Mouse (Mus musculus) lung, postnatal 0 days (tissue): ENCODE results near the gene Slc16a11. TPM values are rescaled to one million over a fixed set of nuclear protein-coding genes. Genes with fewer than 3 reads are reported as not detected.

Source experiments
- ATAC-seq: fragments of 200-750 bp; cut with Nextera tagmentation; 2 replicates; pipeline ENCODE4 v1.8.0; 2017; ENCODE audit warnings: moderate library complexity
- DNase-seq: peaks from one replicate; pipeline ENCODE4 v3.0.0-alpha.2; 2016; ENCODE audit warnings: low spot score
- H3K27ac ChIP-seq: fragments of 300-500 bp; sonication (generic); 2 replicates; pipeline ENCODE4 v1.5.1; 2014; ENCODE audit warnings: antibody characterized with exemption, mild to moderate bottlenecking, low read length, mixed read lengths
- H3K27me3 ChIP-seq: fragments of 300-500 bp; sonication (generic); replicated peaks from 2 replicates; pipeline ENCODE4 v1.6.1; 2014; ENCODE audit warnings: low read length, mixed read lengths; ENCODE audit not compliant: insufficient read depth
- H3K36me3 ChIP-seq: fragments of 300-500 bp; sonication (generic); 2 replicates; pipeline ENCODE4 v1.6.1; 2014; ENCODE audit warnings: low read length, mixed read lengths; ENCODE audit not compliant: insufficient read depth
- H3K4me1 ChIP-seq: fragments of 300-500 bp; sonication (generic); 2 replicates; pipeline ENCODE4 v1.6.1; 2014; ENCODE audit warnings: antibody characterized with exemption, low read depth, low read length, mixed read lengths; ENCODE audit not compliant: insufficient read depth
- H3K4me2 ChIP-seq: fragments of 300-500 bp; sonication (generic); replicated peaks from 2 replicates; pipeline ENCODE4 v1.6.1; 2014; ENCODE audit warnings: low read depth, mild to moderate bottlenecking, low read length, moderate library complexity, mixed read lengths
- H3K4me3 ChIP-seq: fragments of 300-500 bp; sonication (generic); 2 replicates; pipeline ENCODE4 v1.5.1; 2014; ENCODE audit warnings: low read depth, low read length
- H3K9ac ChIP-seq: fragments of 300-500 bp; sonication (generic); replicated peaks from 2 replicates; pipeline ENCODE4 v1.6.1; 2014; ENCODE audit warnings: low read depth, mild to moderate bottlenecking
- H3K9me3 ChIP-seq: fragments of 300-500 bp; sonication (generic); 2 replicates; pipeline ENCODE4 v1.6.1; 2016; ENCODE audit warnings: low read length, mixed read lengths
- CTCF ChIP-seq: IDR thresholded peaks from 2 replicates; pipeline ENCODE4 v1.5.1; 2016; ENCODE audit warnings: antibody characterized with exemption, mild to moderate bottlenecking
- EP300 ChIP-seq: IDR thresholded peaks from 2 replicates; pipeline ENCODE4 v1.6.1; 2016; ENCODE audit warnings: antibody characterized with exemption, mild to moderate bottlenecking, control low read depth
- WGBS: fragments of 180-500 bp; shearing (Covaris S2); extraction: QIAGEN DNeasy Blood & Tissue Kit; methylation state at CpG from one replicate; pipeline ENCODE4 v1.1.7; 2014; 5-methylcytosine and 5-hydroxymethylcytosine counted together
- polyA plus RNA-seq: library from polyadenylated mRNA; unstranded; fragments of >200 nt; fragmentation: Nextera tagmentation; extraction: Ambion mirVana; gene quantifications from 2 replicates; pipeline ENCODE4 v1.2.1, GENCODE M21; 2015

The Slc16a11 gene
- polyA plus RNA-seq, 1 experiment from 2014 or later = 7.9 TPM

DNA sequence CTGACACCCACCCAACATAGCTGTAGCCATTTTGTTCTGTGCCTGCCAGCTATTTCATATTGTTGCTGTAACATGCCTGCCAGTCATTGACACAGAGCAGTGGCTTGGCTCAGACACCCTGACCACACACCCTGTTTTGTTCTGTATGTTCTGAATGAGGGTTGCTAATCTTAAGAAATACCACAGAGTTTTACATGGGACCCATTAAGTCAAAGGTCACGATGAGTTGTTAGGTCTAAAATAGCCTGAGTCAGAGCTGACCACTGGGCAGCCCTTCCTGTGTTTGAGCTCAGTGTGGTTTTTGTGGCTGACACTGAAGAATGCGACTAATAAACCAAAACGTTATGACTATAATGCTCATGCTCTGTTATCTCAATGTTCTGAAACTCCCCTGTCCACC, 14.2 kb upstream of the Slc16a11 start:
- no peaks in the 10 kb centered on the region for H3K9me3 ChIP-seq
- 69% methylated on average over 3 of the region's 3 CpGs for WGBS
- no peak overlapping the region for H3K27ac ChIP-seq
- H3K4me1 ChIP-seq = no peaks in the 10 kb centered on the region
- no peaks in the 10 kb centered on the region for H3K36me3 ChIP-seq
- H3K4me2 ChIP-seq = no peak overlapping the region
- ATAC-seq (peak; percentile 53), DNase-seq (peak; percentile 78)
- H3K9ac ChIP-seq = no peak overlapping the region
- H3K27me3 ChIP-seq = no peaks in the 10 kb centered on the region
- H3K4me3 ChIP-seq = no peak overlapping the region
- no peak for TF ChIP-seq CTCF
- peak; percentile 45; the same call in 1 of the 2 replicates for TF ChIP-seq EP300

DNA sequence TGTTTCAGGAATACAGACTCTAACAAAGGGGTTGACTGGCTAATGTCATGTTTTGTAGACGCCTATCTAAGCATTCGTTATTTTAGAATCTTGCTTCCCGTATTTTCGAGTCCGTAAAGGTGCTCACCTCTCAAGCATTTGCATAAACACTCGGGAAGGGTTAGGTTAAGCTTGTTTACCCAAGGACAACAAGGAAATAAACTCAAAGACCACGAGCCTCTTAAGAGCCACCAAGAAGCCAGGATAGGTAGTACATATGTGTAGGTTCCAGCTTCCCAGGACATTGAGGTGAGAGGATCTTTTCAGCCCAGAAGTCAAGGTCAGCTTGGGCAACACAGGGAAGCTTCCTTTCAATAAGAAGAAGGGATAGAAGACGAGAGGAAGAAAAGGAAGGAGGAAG, 13.4 kb upstream of the Slc16a11 start:
- 69% methylated on average over 8 of the region's 8 CpGs for WGBS
- Histone ChIP-seq H3K9me3 (no peaks in the 10 kb centered on the region), H3K4me2 (no peak overlapping the region), H3K36me3 (no peaks in the 10 kb centered on the region), H3K4me3 (no peak overlapping the region), H3K27me3 (no peaks in the 10 kb centered on the region), H3K27ac (no peak overlapping the region), H3K9ac (no peak overlapping the region), H3K4me1 (no peaks in the 10 kb centered on the region)
- TF ChIP-seq CTCF = no peak
- no peak for TF ChIP-seq EP300
- ATAC-seq (no peak), DNase-seq (peak; percentile 32)

DNA sequence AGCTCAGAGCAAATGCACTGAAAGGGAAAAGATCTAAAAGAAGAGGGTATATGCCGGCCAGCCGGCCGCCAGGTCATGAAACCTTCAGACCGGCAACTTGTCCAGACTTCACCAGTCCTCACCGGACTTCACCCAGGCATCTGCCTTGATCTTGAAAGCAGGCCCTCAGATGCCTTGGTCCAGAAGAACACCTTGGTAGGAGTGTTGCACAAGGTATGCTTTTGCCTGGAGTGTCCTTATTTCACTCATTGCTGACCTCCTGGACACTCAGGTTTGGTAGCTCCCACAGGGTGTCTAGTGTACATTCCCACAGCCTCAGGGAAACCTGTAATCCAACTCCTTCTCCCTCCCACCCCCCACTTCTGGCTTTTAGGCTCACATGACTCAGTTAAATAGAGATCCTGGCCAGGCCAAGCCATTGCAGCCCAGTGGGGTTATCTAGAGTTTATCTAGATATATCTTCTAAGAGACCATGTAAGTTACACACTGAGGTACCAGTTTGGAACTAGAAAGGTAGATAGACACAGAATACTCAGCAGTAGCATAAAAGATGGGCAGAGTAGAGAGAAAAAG, 12.4 kb upstream of the Slc16a11 start:
- H3K9me3 ChIP-seq = no peaks in the 10 kb centered on the region
- peak; percentile 76 for ATAC-seq
- no peak overlapping the region for H3K9ac ChIP-seq
- no peak overlapping the region for H3K4me3 ChIP-seq
- DNase-seq = peak; percentile 43
- H3K27ac ChIP-seq = 0 out of 2 replicates have a peak overlapping the region, but pooled peaks have one; percentile 9
- H3K27me3 ChIP-seq = no peaks in the 10 kb centered on the region
- H3K4me1 ChIP-seq = no peaks in the 10 kb centered on the region
- 68% methylated on average over 5 of the region's 5 CpGs for WGBS
- no peak for TF ChIP-seq CTCF
- no peak for TF ChIP-seq EP300
- H3K4me2 ChIP-seq = no peak overlapping the region
- no peaks in the 10 kb centered on the region for H3K36me3 ChIP-seq

DNA sequence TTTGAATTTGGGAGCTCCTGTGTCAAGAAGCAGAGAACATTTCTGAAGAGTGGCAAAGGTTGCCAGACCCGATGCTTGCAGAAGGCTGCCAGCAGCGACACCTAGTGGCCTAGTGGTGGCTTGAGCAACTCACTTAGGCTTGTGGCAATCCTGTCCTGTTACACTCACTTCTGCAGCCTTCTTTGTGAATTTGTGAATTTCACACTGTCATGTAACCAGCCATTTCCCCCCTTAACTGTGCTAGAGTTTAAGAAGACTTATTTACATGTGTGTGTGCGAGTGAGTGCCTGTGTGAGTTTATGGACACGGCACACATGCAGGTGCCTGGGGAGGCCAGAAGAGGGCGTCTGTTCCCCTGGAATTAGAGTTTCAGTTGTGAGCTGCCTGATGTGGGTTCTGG, 10.9 kb upstream of the Slc16a11 start:
- Histone ChIP-seq H3K4me3 (no peak overlapping the region), H3K27ac (no peak overlapping the region), H3K4me1 (no peaks in the 10 kb centered on the region), H3K27me3 (no peaks in the 10 kb centered on the region), H3K4me2 (no peak overlapping the region), H3K9me3 (no peaks in the 10 kb centered on the region), H3K36me3 (no peaks in the 10 kb centered on the region), H3K9ac (no peak overlapping the region)
- ATAC-seq = peak; percentile 60
- DNase-seq = peak; percentile 89
- TF ChIP-seq EP300 (no peak), CTCF (peak; percentile 92)
- WGBS = 38% methylated on average over 5 of the region's 5 CpGs

DNA sequence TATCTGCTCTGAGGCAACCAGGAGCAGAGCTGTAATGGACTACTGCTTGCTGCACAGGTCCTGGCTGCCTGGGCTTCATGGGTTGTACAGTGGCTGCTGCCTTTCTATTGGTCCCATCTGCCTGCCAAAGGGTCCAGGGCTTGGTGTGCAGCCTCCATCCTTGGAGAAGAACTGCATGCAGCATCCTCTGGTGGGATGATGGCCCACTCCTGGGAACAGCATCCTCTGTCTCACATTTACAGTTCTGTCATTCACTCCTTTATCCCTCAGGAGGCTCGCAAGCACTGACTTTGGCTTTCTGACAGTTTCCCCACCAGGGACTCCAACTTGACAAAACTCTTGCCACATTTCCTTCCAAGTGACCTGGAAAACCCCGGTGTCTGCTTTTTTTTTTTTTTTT, 5.8 kb upstream of the Slc16a11 start:
- no peak overlapping the region for H3K9ac ChIP-seq
- DNase-seq = no peak
- no peak overlapping the region for H3K4me3 ChIP-seq
- H3K36me3 ChIP-seq = no peaks in the 10 kb centered on the region
- H3K27me3 ChIP-seq = no peaks in the 10 kb centered on the region
- no peak for TF ChIP-seq EP300
- no peak for TF ChIP-seq CTCF
- H3K4me1 ChIP-seq = no peaks in the 10 kb centered on the region
- ATAC-seq = no peak
- no peak overlapping the region for H3K27ac ChIP-seq
- WGBS = 75% methylated on average over 2 of the region's 2 CpGs
- no peaks in the 10 kb centered on the region for H3K9me3 ChIP-seq
- no peak overlapping the region for H3K4me2 ChIP-seq

DNA sequence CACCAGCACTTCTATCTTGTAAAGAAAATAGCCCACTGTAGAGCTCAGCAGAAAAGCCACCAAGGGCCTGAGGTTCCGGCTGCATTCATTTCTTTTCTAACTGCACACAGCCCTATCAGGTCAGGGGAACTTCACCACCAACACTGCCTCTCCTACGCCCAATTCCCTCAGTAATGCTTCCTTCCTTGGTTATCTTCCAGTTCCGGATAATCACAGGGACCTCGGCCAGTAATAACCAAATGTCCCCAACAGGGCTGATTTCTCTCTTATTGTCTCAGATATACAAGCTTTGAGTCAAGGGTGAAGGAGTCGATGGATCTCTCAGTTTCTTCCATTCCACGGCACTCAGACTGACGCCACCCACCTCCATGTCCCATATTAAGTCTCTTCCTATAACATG, 5.3 kb upstream of the Slc16a11 start:
- DNase-seq = no peak
- Histone ChIP-seq H3K27me3 (no peaks in the 10 kb centered on the region), H3K36me3 (no peaks in the 10 kb centered on the region), H3K27ac (no peak overlapping the region), H3K9me3 (no peaks in the 10 kb centered on the region), H3K9ac (no peak overlapping the region), H3K4me1 (no peaks in the 10 kb centered on the region), H3K4me2 (no peak overlapping the region), H3K4me3 (no peak overlapping the region)
- no peak for TF ChIP-seq CTCF
- no peak for TF ChIP-seq EP300
- no peak for ATAC-seq
- 68% methylated on average over 7 of the region's 7 CpGs for WGBS
